Comparison of ENCODE assay signal across 9 mouse cellular contexts in the genomic region with DNA sequence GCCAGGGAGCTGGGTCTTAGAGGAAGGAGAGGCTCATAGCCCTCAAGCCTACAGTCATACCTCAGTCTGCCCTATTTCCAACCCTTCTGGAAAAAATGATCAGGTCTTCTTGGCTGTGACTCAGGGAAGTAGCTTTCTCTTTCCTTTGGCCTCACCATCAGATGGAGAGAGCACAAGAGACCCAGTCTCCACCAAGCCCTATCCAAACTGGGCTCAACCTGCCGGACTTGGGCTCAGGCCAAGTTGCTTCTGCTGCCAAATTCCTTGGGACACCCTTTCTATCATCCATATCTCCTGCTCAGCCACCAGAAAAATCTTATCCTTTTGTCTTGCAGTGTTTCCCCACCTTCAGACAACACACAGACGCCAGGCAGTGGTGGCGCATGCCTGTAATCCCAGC. TPM values are rescaled to one million over a fixed set of nuclear protein-coding genes. Genes with fewer than 3 reads are reported as not detected.
DNase-seq lines count a peak whose midpoint lies in the region; ATAC-seq and TF ChIP-seq lines count a peak whose summit lies in the region.
"Had no signal": no experiment of that assay in that cellular context is flagged by ENCODE, and none has a peak within 500 bp of the region (broad histone marks: within the 10 kb centered on the region; RNA-seq: fewer than 3 reads in every experiment).

No protein-coding gene starts in this region.

- H3K4me1 ChIP-seq in lung, embryonic 14.5 days (ENCODE audit: insufficient read depth), result peaks cover 27% of the 10 kb centered on the region
- peaks cover 9% of the 10 kb centered on the region for H3K4me1 ChIP-seq in lung, adult 2 months (ENCODE audit: control insufficient read depth, insufficient read depth, low read length)
- peaks cover 24% of the 10 kb centered on the region for H3K4me1 ChIP-seq in neural tube, embryonic 15.5 days

- 55% methylated on average over 3 of the region's 3 CpGs for WGBS in lung, embryonic 14.5 days
- 58% methylated on average over 3 of the region's 3 CpGs for WGBS in lung, adult 2 months
- 76% methylated on average over 3 of the region's 3 CpGs for WGBS in neural tube, embryonic 15.5 days

- H3K9me3 ChIP-seq in lung, embryonic 14.5 days (ENCODE audit: low read depth, low read length), result no peaks in the 10 kb centered on the region
- no peaks in the 10 kb centered on the region for H3K9me3 ChIP-seq in neural tube, embryonic 15.5 days (replicated peaks)

- H3K36me3 ChIP-seq in lung, embryonic 14.5 days (ENCODE audit: insufficient read depth), result no peaks in the 10 kb centered on the region
- H3K36me3 ChIP-seq in neural tube, embryonic 15.5 days, result no peaks in the 10 kb centered on the region

- no peak for ATAC-seq in lung, embryonic 14.5 days (ENCODE audit: insufficient read depth)
- no peak for ATAC-seq in neural tube, embryonic 15.5 days (ENCODE audit: low FRiP score)

- TF ChIP-seq POLR2A in lung, adult 2 months (IDR thresholded peaks at IDR 0.05; ENCODE audit: borderline replicate concordance, extremely low read depth, low read depth, low read length), result no peak

- intact Hi-C loops in heart, postnatal 36 days (cut with DNase I), result no loop called here

- H3K9ac ChIP-seq in lung, embryonic 14.5 days, result no peak overlapping the region
- no peak overlapping the region for H3K9ac ChIP-seq in neural tube, embryonic 15.5 days (replicated peaks)

- H3K4me2 ChIP-seq in lung, embryonic 14.5 days, result no peak overlapping the region
- no peak overlapping the region for H3K4me2 ChIP-seq in neural tube, embryonic 15.5 days

- peaks cover 14% of the 10 kb centered on the region for H3K27me3 ChIP-seq in lung, embryonic 14.5 days (ENCODE audit: insufficient read depth, low read length)
- H3K27me3 ChIP-seq in neural tube, embryonic 15.5 days (replicated peaks), result peaks cover 29% of the 10 kb centered on the region

- DNase-seq in lung, embryonic 14.5 days, result peak; percentile 75
- DNase-seq in lung, adult 2 months, result no peak
- DNase-seq in cerebellum, postnatal 10 days, result peak; percentile 84 to 85
- peak; percentile 52 to 63 for DNase-seq in heart, postnatal 36 days
- no peak for DNase-seq in frontal cortex, adult 2 months (ENCODE audit: extremely low spot score in 1 of 2, low spot score in 1 of 2)
- DNase-seq in layer of hippocampus, adult 18-20 months (ENCODE audit: low spot score in 2 of 2), result no peak

- H3K4me3 ChIP-seq in lung, embryonic 14.5 days (ENCODE audit: low read depth, low read length), result no peak overlapping the region
- H3K4me3 ChIP-seq in lung, adult 2 months (replicated peaks; ENCODE audit: extremely low read depth, low read depth, low read length), result no peak overlapping the region
- no peak overlapping the region for H3K4me3 ChIP-seq in neural tube, embryonic 15.5 days (replicated peaks)

- no peak for TF ChIP-seq CTCF in lung, embryonic 14.5 days (IDR thresholded peaks at IDR 0.05; ENCODE audit: low read depth)
- no peak for TF ChIP-seq CTCF in lung, adult 2 months (IDR thresholded peaks at IDR 0.05; ENCODE audit: insufficient read depth, low read length)

- H3K27ac ChIP-seq in lung, embryonic 14.5 days (ENCODE audit: low read depth), result peak overlapping the region; percentile 69
- H3K27ac ChIP-seq in neural tube, embryonic 15.5 days (replicated peaks), result peak overlapping the region; percentile 81

RNA-seq across cellular contexts. Expression of a gene that starts 1.4 kb away (rescaled TPM):
- polyA plus RNA-seq in lung, embryonic 14.5 days (2014; fragmentation: Nextera tagmentation; extraction: Ambion mirVana), result 8.7 and 8.9 TPM in 2 replicates
- 9.2 and 11.8 TPM in 2 replicates for polyA plus RNA-seq in lung, adult 2 months (2012; rRNA removed)
- 1 to 10 TPM; 6.6 to 7.9 TPM for total RNA-seq in heart, postnatal 36 days (2021)
- 30.0 and 31.9 TPM in 2 replicates for polyA plus RNA-seq in neural tube, embryonic 15.5 days (2015; fragmentation: Nextera tagmentation; extraction: Ambion mirVana)
- 30.7 and 31.8 TPM in 2 replicates for polyA plus RNA-seq in frontal cortex, adult 2 months (2012; rRNA removed)
- 10 to 100 TPM; 10.4 to 11.9 TPM for total RNA-seq in layer of hippocampus, adult 18-20 months (2021)

RNA-seq across cellular contexts. Expression of a gene that starts 9.8 kb away (rescaled TPM):
- 0.12 and 0.15 TPM in 2 replicates for polyA plus RNA-seq in lung, embryonic 14.5 days (2014; fragmentation: Nextera tagmentation; extraction: Ambion mirVana)
- 0.38 and 0.52 TPM in 2 replicates for polyA plus RNA-seq in lung, adult 2 months (2012; rRNA removed)
- total RNA-seq in heart, postnatal 36 days (2021), result 1 to 10 TPM in 1 of 2 experiments, under 1 TPM in 1; 0.64 to 1.3 TPM
- 0.78 and 1.2 TPM in 2 replicates for polyA plus RNA-seq in neural tube, embryonic 15.5 days (2015; fragmentation: Nextera tagmentation; extraction: Ambion mirVana)
- polyA plus RNA-seq in frontal cortex, adult 2 months (2012; rRNA removed), result 24.2 and 26.8 TPM in 2 replicates
- 10 to 100 TPM; 25.6 to 30.8 TPM for total RNA-seq in layer of hippocampus, adult 18-20 months (2021)

RNA-seq across cellular contexts. Expression of a gene that starts 14.4 kb away (rescaled TPM):
- not detected in 2 replicates for polyA plus RNA-seq in lung, embryonic 14.5 days (2014; fragmentation: Nextera tagmentation; extraction: Ambion mirVana)
- 15.7 and 17.3 TPM in 2 replicates for polyA plus RNA-seq in lung, adult 2 months (2012; rRNA removed)
- total RNA-seq in heart, postnatal 36 days (2021), result not detected
- 0.27 TPM in 1 of 2 replicates, not detected in the other for polyA plus RNA-seq in neural tube, embryonic 15.5 days (2015; fragmentation: Nextera tagmentation; extraction: Ambion mirVana)
- not detected in 2 replicates for polyA plus RNA-seq in frontal cortex, adult 2 months (2012; rRNA removed)
- not detected for total RNA-seq in layer of hippocampus, adult 18-20 months (2021)
- total RNA-seq: adrenal gland, adult 18-20 months had no signal
- polyA plus RNA-seq: limb, embryonic 11.5 days had no signal

RNA-seq across cellular contexts. Expression of a gene that starts 15.0 kb away (rescaled TPM):
- 96.6 and 102 TPM in 2 replicates for polyA plus RNA-seq in lung, embryonic 14.5 days (2014; fragmentation: Nextera tagmentation; extraction: Ambion mirVana)
- polyA plus RNA-seq in lung, adult 2 months (2012; rRNA removed), result 44.5 and 48.4 TPM in 2 replicates
- total RNA-seq in heart, postnatal 36 days (2021), result 10 to 100 TPM; 45.1 to 45.9 TPM
- 90.0 and 96.6 TPM in 2 replicates for polyA plus RNA-seq in neural tube, embryonic 15.5 days (2015; fragmentation: Nextera tagmentation; extraction: Ambion mirVana)
- 88.4 and 95.8 TPM in 2 replicates for polyA plus RNA-seq in frontal cortex, adult 2 months (2012; rRNA removed)
- 10 to 100 TPM; 50.6 to 50.9 TPM for total RNA-seq in layer of hippocampus, adult 18-20 months (2021)

RNA-seq across cellular contexts. Expression of a gene that starts 26.8 kb away (rescaled TPM):
- polyA plus RNA-seq in lung, embryonic 14.5 days (2014; fragmentation: Nextera tagmentation; extraction: Ambion mirVana), result 226 and 231 TPM in 2 replicates
- 36.9 and 40.0 TPM in 2 replicates for polyA plus RNA-seq in lung, adult 2 months (2012; rRNA removed)
- 10 to 100 TPM; 77.8 to 81.1 TPM for total RNA-seq in heart, postnatal 36 days (2021)
- 259 and 285 TPM in 2 replicates for polyA plus RNA-seq in neural tube, embryonic 15.5 days (2015; fragmentation: Nextera tagmentation; extraction: Ambion mirVana)
- polyA plus RNA-seq in frontal cortex, adult 2 months (2012; rRNA removed), result 101 and 116 TPM in 2 replicates
- 10 to 100 TPM; 74.7 to 91.6 TPM for total RNA-seq in layer of hippocampus, adult 18-20 months (2021)

Comparison
In these comparisons a context has a peak if more than half of its experiments do, and no peak if none do; other contexts are left out.
1. DNase-seq: peak in lung, embryonic 14.5 days (single experiment), cerebellum, postnatal 10 days (2 of 2) and heart, postnatal 36 days (2 of 2); none in lung, adult 2 months (single experiment), frontal cortex, adult 2 months (0 of 2) and layer of hippocampus, adult 18-20 months (0 of 2).
2. RNA of a gene that starts 14.4 kb away (polyA plus RNA-seq): 15.7 to 17.3 TPM in lung, adult 2 months; 0.27 TPM in neural tube, embryonic 15.5 days, not detected in frontal cortex, adult 2 months and not detected in lung, embryonic 14.5 days; every median in the first group is over 10 times any median in the second.
3. RNA of a gene that starts 9.8 kb away (polyA plus RNA-seq): 24.2 to 26.8 TPM in frontal cortex, adult 2 months; 0.78 to 1.2 TPM in neural tube, embryonic 15.5 days, 0.38 to 0.52 TPM in lung, adult 2 months and 0.12 to 0.15 TPM in lung, embryonic 14.5 days; every median in the first group is over 10 times any median in the second.